Mouse (Mus musculus): ENCODE measurements around the gene Mmp19. TPM values are rescaled to one million over a fixed set of nuclear protein-coding genes. Genes with fewer than 3 reads are reported as not detected.

The Mmp19 gene
- polyA plus RNA-seq, 1 experiment from 2014 or later = 0.55 TPM

DNA sequence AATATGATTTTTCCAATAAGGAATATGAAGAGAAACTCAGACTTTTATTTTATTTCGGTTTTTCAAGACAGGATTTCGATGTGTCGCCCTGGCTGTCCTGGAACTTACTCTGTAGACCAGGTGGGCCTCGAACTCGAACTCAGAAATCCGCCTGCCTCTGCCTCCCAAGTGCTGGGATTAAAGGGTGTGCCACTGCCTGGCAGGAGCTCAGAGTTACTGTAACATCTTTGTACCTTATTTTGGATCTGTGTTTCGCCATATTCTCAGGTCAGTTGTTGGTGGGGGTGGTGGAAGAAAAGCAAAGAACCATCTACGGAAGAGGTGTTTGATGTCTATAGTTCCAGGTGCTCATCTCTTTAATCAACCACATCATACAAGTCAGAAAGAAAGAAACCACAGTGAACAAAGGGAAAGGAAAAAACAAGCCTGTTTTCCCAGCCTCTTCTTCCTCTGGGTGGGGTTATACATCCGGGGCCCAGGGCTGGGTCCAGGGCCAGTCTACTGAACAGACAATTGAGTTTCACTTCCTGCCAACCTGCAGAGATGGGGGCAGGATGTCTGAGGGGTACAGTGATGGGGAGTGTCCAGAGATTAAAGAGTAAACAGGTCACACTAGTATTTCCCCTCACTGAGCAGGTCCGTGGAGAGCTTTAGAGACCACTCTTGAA is 44.6 kb upstream of the Mmp19 start:
- Histone ChIP-seq H3K4me2 (ENCODE audit: low read length) (no peak overlapping the region), H3K9ac (ENCODE audit: low read depth, low read length) (no peak overlapping the region), H3K4me3 (replicated peaks; ENCODE audit: low read depth, low read length) (no peak overlapping the region), H3K27me3 (ENCODE audit: insufficient read depth, low read length) (no peaks in the 10 kb centered on the region), H3K27ac (no peak overlapping the region), H3K9me3 (replicated peaks; ENCODE audit: low read length) (no peaks in the 10 kb centered on the region), H3K36me3 (ENCODE audit: insufficient read depth, low read length) (no peaks in the 10 kb centered on the region), H3K4me1 (replicated peaks; ENCODE audit: insufficient read depth, low read length) (peaks cover 28% of the 10 kb centered on the region)
- DNase-seq (ENCODE audit: low spot score) (no peak), ATAC-seq (replicated peaks; ENCODE audit: low FRiP score, low read depth) (no peak)
- TF ChIP-seq CTCF (IDR thresholded peaks at IDR 0.05; ENCODE audit: low read depth) = no peak
- 92% methylated on average over 10 of the region's 10 CpGs for WGBS

DNA sequence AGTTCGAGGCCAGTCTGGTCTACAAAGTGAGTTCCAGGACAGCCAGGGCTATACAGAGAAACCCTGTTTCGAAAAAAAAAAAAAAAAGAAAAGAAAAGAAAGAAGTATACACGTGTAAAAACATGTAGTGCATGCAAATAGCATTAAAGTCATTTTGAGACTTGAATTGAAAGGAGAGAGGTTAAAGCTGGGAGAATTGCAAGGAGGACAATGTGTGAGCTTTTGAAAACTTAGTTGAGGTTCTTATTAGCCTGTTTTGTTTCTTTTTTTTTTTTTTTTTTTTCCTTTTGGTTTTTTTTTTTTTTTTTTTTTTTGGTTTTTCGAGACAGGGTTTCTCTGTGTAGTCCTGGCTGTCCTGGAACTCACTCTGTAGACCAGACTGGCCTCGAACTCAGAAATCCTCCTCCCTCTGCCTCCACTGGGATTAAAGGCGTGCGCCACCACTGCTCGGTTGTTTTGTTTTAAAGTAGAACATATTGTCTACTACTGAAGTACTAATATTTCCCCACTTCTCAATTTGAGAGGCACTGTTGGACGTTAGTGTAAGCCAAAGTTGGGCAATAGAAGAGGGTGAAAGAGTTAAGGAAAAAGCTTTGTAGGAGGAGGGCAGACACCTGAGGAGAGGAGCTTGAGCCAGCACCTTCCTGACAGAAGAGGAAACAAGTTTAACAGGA is 43.6 kb upstream of the Mmp19 start:
- WGBS = 41% methylated on average over 9 of the region's 9 CpGs
- no peak for DNase-seq (ENCODE audit: low spot score)

DNA sequence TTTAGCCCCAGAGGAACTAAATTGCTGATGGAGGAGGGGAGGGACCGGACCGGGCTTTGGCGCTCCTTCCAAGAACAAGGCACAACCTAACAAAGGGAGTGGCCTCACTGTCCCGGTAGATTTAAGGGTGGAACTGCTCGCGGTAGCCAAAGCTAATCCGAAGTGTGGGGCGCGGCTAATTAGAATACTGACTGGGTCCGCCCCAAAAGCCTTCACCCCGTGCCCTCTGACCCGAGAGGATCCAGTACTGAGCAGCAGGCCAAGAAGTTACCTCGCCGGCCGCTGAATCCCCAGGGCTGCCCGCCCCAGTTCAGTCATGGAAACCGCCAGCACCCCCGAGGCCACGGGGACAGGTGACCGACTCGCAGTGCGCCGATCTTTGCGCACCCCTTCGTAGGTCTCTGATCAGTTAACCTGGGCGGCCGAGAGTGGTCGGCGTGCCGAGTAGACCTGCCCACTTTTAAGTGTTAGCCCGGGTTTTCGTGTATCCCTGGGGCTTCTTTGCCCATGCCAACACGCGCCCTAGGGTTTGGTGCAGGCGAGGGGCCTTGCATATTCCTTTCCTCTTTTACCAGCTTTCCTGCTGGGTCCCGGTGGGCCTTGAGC is 43.0 kb upstream of the Mmp19 start, which contains the start of gene Pym1:
Gene Pym1, plus strand, starts transcription at position 244 of the 606 bp plus-strand sequence.
- peak within 1 kb of the TSS; percentile 85 for H3K4me2 ChIP-seq (ENCODE audit: low read length)
- H3K9me3 ChIP-seq (replicated peaks; ENCODE audit: low read length) = no peaks in the 10 kb centered on the region
- H3K9ac ChIP-seq (ENCODE audit: low read depth, low read length) = peak within 1 kb of the TSS; percentile 79
- under 1% methylated on average over 36 of the region's 36 CpGs for WGBS
- no peaks in the 10 kb centered on the region for H3K36me3 ChIP-seq (ENCODE audit: insufficient read depth, low read length)
- peak; percentile 91 for DNase-seq (ENCODE audit: low spot score)
- no peaks in the 10 kb centered on the region for H3K27me3 ChIP-seq (ENCODE audit: insufficient read depth, low read length)
- H3K4me1 ChIP-seq (replicated peaks; ENCODE audit: insufficient read depth, low read length) = peaks cover 25% of the 10 kb centered on the region
- H3K4me3 ChIP-seq (replicated peaks; ENCODE audit: low read depth, low read length) = peak within 1 kb of the TSS; percentile 72
- H3K27ac ChIP-seq = peak within 1 kb of the TSS; percentile 99
- ATAC-seq (replicated peaks; ENCODE audit: low FRiP score, low read depth) = peak; percentile 83
- no peak for TF ChIP-seq CTCF (IDR thresholded peaks at IDR 0.05; ENCODE audit: low read depth)

More for the DNA sequence above, 43.6 kb upstream of the Mmp19 start:
- Histone ChIP-seq H3K4me3 (replicated peaks; ENCODE audit: low read depth, low read length) (peak overlapping the region; percentile 72), H3K4me2 (ENCODE audit: low read length) (peak overlapping the region; percentile 85), H3K36me3 (ENCODE audit: insufficient read depth, low read length) (no peaks in the 10 kb centered on the region), H3K27me3 (ENCODE audit: insufficient read depth, low read length) (no peaks in the 10 kb centered on the region), H3K4me1 (replicated peaks; ENCODE audit: insufficient read depth, low read length) (peaks cover 28% of the 10 kb centered on the region), H3K9me3 (replicated peaks; ENCODE audit: low read length) (no peaks in the 10 kb centered on the region), H3K9ac (ENCODE audit: low read depth, low read length) (peak overlapping the region; percentile 79), H3K27ac (peak overlapping the region; percentile 99)
- TF ChIP-seq CTCF (IDR thresholded peaks at IDR 0.05; ENCODE audit: low read depth) = no peak
- ATAC-seq (replicated peaks; ENCODE audit: low FRiP score, low read depth) = no peak

DNA sequence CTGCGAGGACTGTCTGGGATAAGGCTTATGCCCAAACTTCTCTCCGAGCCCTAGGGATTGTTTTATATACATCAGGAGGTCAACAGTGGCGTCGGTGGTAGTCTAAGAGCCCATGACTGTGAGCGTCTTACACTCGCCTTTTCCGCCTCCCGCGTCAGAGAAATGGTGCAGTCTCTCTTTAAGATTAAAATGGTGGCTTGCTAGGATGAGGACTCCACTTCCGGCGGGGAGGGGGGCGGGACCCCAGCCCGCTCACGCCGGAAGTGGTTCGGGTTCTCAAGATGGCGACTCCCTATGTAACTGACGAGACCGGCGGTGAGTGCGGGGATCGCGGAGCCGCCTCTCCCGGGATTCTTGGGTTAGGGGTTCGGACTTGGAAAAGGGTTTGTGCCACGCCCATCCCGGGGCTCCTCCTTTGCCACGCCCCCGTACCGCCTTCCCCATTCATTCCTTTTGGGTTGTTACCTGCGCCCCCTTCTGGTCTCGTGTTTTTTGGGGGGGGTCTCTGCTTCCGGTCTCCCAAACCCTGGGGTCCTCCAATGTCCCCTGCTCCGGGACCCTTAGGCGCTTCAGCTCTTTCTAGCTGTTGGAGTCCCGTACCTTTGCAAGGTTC is 42.4 kb upstream of the Mmp19 start:
- Histone ChIP-seq H3K27me3 (ENCODE audit: insufficient read depth, low read length) (no peaks in the 10 kb centered on the region), H3K4me1 (replicated peaks; ENCODE audit: insufficient read depth, low read length) (peaks cover 19% of the 10 kb centered on the region), H3K9ac (ENCODE audit: low read depth, low read length) (peak overlapping the region; percentile 79), H3K4me2 (ENCODE audit: low read length) (peak overlapping the region; percentile 85), H3K4me3 (replicated peaks; ENCODE audit: low read depth, low read length) (peak overlapping the region; percentile 72), H3K9me3 (replicated peaks; ENCODE audit: low read length) (no peaks in the 10 kb centered on the region), H3K27ac (peak overlapping the region; percentile 99), H3K36me3 (ENCODE audit: insufficient read depth, low read length) (no peaks in the 10 kb centered on the region)
- peak; percentile 56; the same call in 1 of the 2 replicates for TF ChIP-seq CTCF (IDR thresholded peaks at IDR 0.05; ENCODE audit: low read depth)
- DNase-seq (ENCODE audit: low spot score) (peak; percentile 95), ATAC-seq (replicated peaks; ENCODE audit: low FRiP score, low read depth) (peak; percentile 86)
- under 1% methylated on average over 37 of the region's 37 CpGs for WGBS

DNA sequence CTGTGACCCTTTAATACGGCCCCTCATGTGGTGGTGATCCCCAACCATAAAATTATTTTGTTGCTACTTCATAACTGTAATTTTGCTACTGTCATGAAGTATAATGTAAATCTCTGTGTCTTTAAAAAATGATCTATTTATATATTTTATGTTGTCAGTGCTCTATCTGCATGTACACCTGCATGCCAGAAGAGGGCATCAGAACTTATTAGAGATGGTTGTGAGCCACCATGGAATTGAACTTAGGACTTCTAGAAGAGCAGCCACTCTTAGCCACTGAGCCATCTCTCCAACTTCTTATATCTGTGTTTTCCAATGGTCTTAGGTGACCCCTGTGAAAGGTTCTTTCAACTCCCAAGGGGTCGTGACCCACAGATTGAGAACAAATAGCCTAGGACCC is 17.8 kb upstream of the Mmp19 start:
- H3K27me3 ChIP-seq (ENCODE audit: insufficient read depth, low read length) = no peaks in the 10 kb centered on the region
- H3K4me2 ChIP-seq (ENCODE audit: low read length) = no peak overlapping the region
- no peak overlapping the region for H3K9ac ChIP-seq (ENCODE audit: low read depth, low read length)
- H3K36me3 ChIP-seq (ENCODE audit: insufficient read depth, low read length) = no peaks in the 10 kb centered on the region
- TF ChIP-seq CTCF (IDR thresholded peaks at IDR 0.05; ENCODE audit: low read depth) = peak; percentile 61
- H3K9me3 ChIP-seq (replicated peaks; ENCODE audit: low read length) = no peaks in the 10 kb centered on the region
- H3K4me3 ChIP-seq (replicated peaks; ENCODE audit: low read depth, low read length) = no peak overlapping the region
- WGBS = 72% methylated on average over 2 of the region's 2 CpGs
- H3K4me1 ChIP-seq (replicated peaks; ENCODE audit: insufficient read depth, low read length) = no peaks in the 10 kb centered on the region
- DNase-seq (ENCODE audit: low spot score) = peak; percentile 12
- ATAC-seq (replicated peaks; ENCODE audit: low FRiP score, low read depth) = no peak
- H3K27ac ChIP-seq = no peak overlapping the region

DNA sequence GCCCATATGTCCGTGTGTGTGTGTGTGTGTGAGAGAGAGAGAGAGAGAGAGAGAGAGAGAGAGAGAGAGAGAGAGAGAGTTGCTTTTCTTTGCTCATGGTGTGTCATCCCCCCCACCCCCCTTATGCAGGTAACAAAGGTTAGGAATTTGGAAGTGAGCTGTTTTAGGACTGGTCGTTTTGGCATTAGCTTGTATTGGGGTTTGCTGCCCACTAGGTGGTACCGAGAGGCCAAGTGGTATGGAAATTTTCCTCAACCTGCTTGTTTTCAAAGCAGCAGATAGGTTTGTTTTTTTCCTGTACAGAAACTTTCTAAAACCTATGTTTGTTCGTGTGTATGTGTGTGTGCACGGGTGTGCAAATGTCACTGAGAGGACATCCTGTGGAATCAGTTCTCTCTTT is 17.0 kb upstream of the Mmp19 start:
- peak; percentile 39 for DNase-seq (ENCODE audit: low spot score)
- Histone ChIP-seq H3K4me2 (ENCODE audit: low read length) (no peak overlapping the region), H3K36me3 (ENCODE audit: insufficient read depth, low read length) (no peaks in the 10 kb centered on the region), H3K27ac (no peak overlapping the region), H3K27me3 (ENCODE audit: insufficient read depth, low read length) (no peaks in the 10 kb centered on the region), H3K4me1 (replicated peaks; ENCODE audit: insufficient read depth, low read length) (no peaks in the 10 kb centered on the region), H3K9ac (ENCODE audit: low read depth, low read length) (no peak overlapping the region), H3K4me3 (replicated peaks; ENCODE audit: low read depth, low read length) (no peak overlapping the region), H3K9me3 (replicated peaks; ENCODE audit: low read length) (no peaks in the 10 kb centered on the region)
- peak; percentile 62 for TF ChIP-seq CTCF (IDR thresholded peaks at IDR 0.05; ENCODE audit: low read depth)
- 28% methylated on average over 5 of the region's 5 CpGs for WGBS
- ATAC-seq (replicated peaks; ENCODE audit: low FRiP score, low read depth) = no peak
